Mouse (Mus musculus) ES-E14 (cell line): ENCODE results near the gene Sypl.

Experiments
- CHD2 ChIP-seq: IDR thresholded peaks from 2 replicates; pipeline ENCODE4 v1.6.1; 2014; ENCODE audit warnings: mild to moderate bottlenecking, low read depth, low read length, inconsistent platforms
- HCFC1 ChIP-seq: IDR thresholded peaks from 2 replicates; pipeline ENCODE4 v1.6.1; 2012; ENCODE audit warnings: low read length, inconsistent platforms, borderline replicate concordance; ENCODE audit not compliant: insufficient read depth
- MAFK ChIP-seq: IDR thresholded peaks from 2 replicates; pipeline ENCODE4 v1.6.1; 2014; ENCODE audit warnings: mild to moderate bottlenecking, low read depth, low read length, inconsistent platforms; ENCODE audit not compliant: insufficient read depth
- ZC3H11A ChIP-seq: IDR thresholded peaks from 2 replicates; pipeline ENCODE4 v1.6.1; 2012; ENCODE audit warnings: low read depth, mild to moderate bottlenecking, inconsistent platforms, low read length, borderline replicate concordance
- ZNF384 ChIP-seq: IDR thresholded peaks from 2 replicates; pipeline ENCODE4 v1.6.1; 2012; ENCODE audit warnings: low read depth, low read length, inconsistent platforms

- TF ChIP-seq MAFK (no peak), ZNF384 (no peak), HCFC1 (no peak), CHD2 (no peak), ZC3H11A (no peak)
Observed at GRCm38 (mm10) chr12:32918683-32919082, 35.0 kb upstream of the Sypl start.
